9 mouse cellular contexts compared by ENCODE assay signal in the genomic region with DNA sequence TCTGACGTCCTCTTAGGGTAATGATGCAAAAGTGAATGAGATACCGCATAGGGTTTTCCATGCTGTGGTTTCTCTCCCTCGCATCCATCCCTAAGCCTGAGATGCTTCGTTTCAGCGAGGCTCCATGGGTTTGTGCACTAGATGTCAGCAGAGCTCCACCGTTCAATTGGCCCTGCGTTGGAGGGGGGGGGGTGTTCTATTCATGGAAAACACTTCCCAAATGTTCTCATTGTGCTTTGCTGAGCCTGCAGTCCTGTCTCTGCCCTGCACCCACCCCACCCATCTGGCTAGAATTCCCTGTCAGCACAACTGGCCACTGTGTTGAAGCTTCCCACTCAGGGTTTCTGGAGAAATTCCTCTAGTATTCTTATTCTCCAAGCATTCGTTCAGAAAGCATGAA.
DNase-seq lines count a peak whose midpoint lies in the region; ATAC-seq and TF ChIP-seq lines count a peak whose summit lies in the region.
"Had no signal": no experiment of that assay in that cellular context is flagged by ENCODE, and none has a peak within 500 bp of the region (broad histone marks: within the 10 kb centered on the region; RNA-seq: fewer than 3 reads in every experiment).

No protein-coding gene starts in this region.

- H3K4me2 ChIP-seq in forebrain, postnatal 0 days (ENCODE audit: low read depth), result no peak overlapping the region
- H3K4me2 ChIP-seq in lung, embryonic 16.5 days (ENCODE audit: low read depth, low read length), result no peak overlapping the region
- H3K4me2 ChIP-seq: liver, embryonic 15.5 days had no signal

- H3K27me3 ChIP-seq in forebrain, postnatal 0 days (ENCODE audit: insufficient read depth, low read length), result no peaks in the 10 kb centered on the region
- H3K27me3 ChIP-seq in lung, embryonic 16.5 days (ENCODE audit: control insufficient read depth, insufficient read depth, low read depth, low read length), result no peaks in the 10 kb centered on the region; the same call in 1 of the 2 replicates
- H3K27me3 ChIP-seq: liver, embryonic 15.5 days had no signal

- peak; percentile 68 for DNase-seq in urinary bladder, postnatal 14 days (ENCODE audit: low spot score)
- DNase-seq in urinary bladder, adult 2 months (ENCODE audit: low spot score), result no peak
- peak; percentile 88 for DNase-seq in forebrain, postnatal 0 days
- DNase-seq in heart, postnatal 36 days, result peak; percentile 58 to 67
- peak; percentile 45 for DNase-seq in layer of hippocampus, adult 9-10 months (ENCODE audit: low spot score)
- peak; percentile 76 to 77 for DNase-seq in right cerebral cortex, adult 2 months (ENCODE audit: low spot score in 2 of 2)

- H3K36me3 ChIP-seq in forebrain, postnatal 0 days (ENCODE audit: insufficient read depth), result no peaks in the 10 kb centered on the region
- H3K36me3 ChIP-seq in lung, embryonic 16.5 days (ENCODE audit: control insufficient read depth, insufficient read depth, low read length), result no peaks in the 10 kb centered on the region
- H3K36me3 ChIP-seq: liver, embryonic 15.5 days had no signal

- H3K27ac ChIP-seq in forebrain, postnatal 0 days (ENCODE audit: low read depth, low read length), result no peak overlapping the region
- H3K27ac ChIP-seq in lung, embryonic 16.5 days (ENCODE audit: low read length), result no peak overlapping the region; the same call in 1 of the 2 replicates
- H3K27ac ChIP-seq: liver, embryonic 15.5 days had no signal

- 15% methylated on average over 8 of the region's 8 CpGs for WGBS in forebrain, postnatal 0 days
- WGBS in lung, embryonic 16.5 days, result 17% methylated on average over 8 of the region's 8 CpGs

- intact Hi-C loops in heart, postnatal 36 days (cut with DNase I), result loop anchor here (2.0 to 5.0 kb wide), 2 partner anchors 515 to 1391 kb away; a partner anchor contains a TSS

- H3K9me3 ChIP-seq in forebrain, postnatal 0 days (ENCODE audit: low read length), result no peaks in the 10 kb centered on the region
- no peaks in the 10 kb centered on the region for H3K9me3 ChIP-seq in lung, embryonic 16.5 days (ENCODE audit: control insufficient read depth, low read length)
- H3K9me3 ChIP-seq: liver, embryonic 15.5 days had no signal

- TF ChIP-seq CTCF in forebrain, postnatal 0 days (IDR thresholded peaks at IDR 0.05; ENCODE audit: low read depth), result peak; percentile 96

- no peak overlapping the region for H3K4me3 ChIP-seq in forebrain, postnatal 0 days (ENCODE audit: low read depth, low read length)
- no peak overlapping the region for H3K4me3 ChIP-seq in lung, embryonic 16.5 days (ENCODE audit: low read length)
- H3K4me3 ChIP-seq: liver, embryonic 15.5 days had no signal

- H3K9ac ChIP-seq in forebrain, postnatal 0 days, result no peak overlapping the region
- no peak overlapping the region for H3K9ac ChIP-seq in lung, embryonic 16.5 days (ENCODE audit: low read length)
- H3K9ac ChIP-seq: liver, embryonic 15.5 days had no signal

- H3K4me1 ChIP-seq in forebrain, postnatal 0 days (ENCODE audit: insufficient read depth), result no peaks in the 10 kb centered on the region
- no peaks in the 10 kb centered on the region for H3K4me1 ChIP-seq in lung, embryonic 16.5 days (replicated peaks; ENCODE audit: control insufficient read depth, insufficient read depth, low read length)
- H3K4me1 ChIP-seq: liver, embryonic 15.5 days had no signal

- ATAC-seq in forebrain, postnatal 0 days, result peak; percentile 94
- peak; percentile 96 for ATAC-seq in lung, embryonic 16.5 days (ENCODE audit: low read depth)
- ATAC-seq in granulocyte monocyte progenitor cell, adult 5-6 weeks (replicated peaks; ENCODE audit: poor library complexity, severe bottlenecking), result no peak
